In the genomic region with DNA sequence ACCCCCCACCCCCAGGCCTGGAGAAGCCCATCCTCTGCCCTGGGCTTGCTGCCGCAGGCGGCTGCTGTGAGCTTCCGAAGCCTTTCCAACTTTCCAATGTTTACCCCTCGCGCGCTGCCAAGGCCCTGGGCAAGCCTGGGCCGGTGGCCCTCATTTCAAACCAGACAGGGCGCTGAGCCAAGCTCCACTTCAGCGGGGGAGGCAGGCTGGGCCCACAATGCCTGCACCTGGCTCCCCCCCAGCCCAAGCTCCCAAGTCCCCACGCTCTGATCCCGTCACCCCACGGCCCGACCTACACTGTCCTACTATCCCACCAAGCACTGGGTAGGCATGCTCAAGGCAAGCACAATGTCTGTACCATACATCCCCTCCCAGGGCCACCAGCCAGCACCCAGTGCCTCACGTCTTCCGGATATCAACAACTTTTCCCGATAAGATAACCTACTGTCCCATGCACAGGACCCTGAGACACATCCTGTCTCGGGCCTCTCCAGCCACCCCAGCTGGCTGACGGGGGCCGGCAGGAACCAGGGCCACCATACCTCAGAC, we compare ENCODE assay signal across 8 mouse cellular contexts. TPM values are rescaled to one million over a fixed set of nuclear protein-coding genes. Genes with fewer than 3 reads are reported as not detected.
A peak's percentile ranks its signal among the peaks of the same experiment; 100 is the strongest.
DNase-seq lines count a peak whose midpoint lies in the region; ATAC-seq lines count a peak whose summit lies in the region.

No protein-coding gene starts in this region.

- H3K36me3 ChIP-seq in neural tube, embryonic 11.5 days (ENCODE audit: control insufficient read depth, insufficient read depth, low read length): no peaks in the 10 kb centered on the region
- no peaks in the 10 kb centered on the region for H3K36me3 ChIP-seq in forebrain, embryonic 13.5 days (ENCODE audit: poor library complexity, severe bottlenecking)

- no peaks in the 10 kb centered on the region for H3K9me3 ChIP-seq in neural tube, embryonic 11.5 days (ENCODE audit: control insufficient read depth, low read length)
- no peaks in the 10 kb centered on the region for H3K9me3 ChIP-seq in forebrain, embryonic 13.5 days (replicated peaks)

- peak overlapping the region; percentile 98 for H3K27ac ChIP-seq in neural tube, embryonic 11.5 days (ENCODE audit: low read depth, low read length)
- peak overlapping the region; percentile 100 for H3K27ac ChIP-seq in forebrain, embryonic 13.5 days

- H3K27me3 ChIP-seq in neural tube, embryonic 11.5 days (ENCODE audit: control insufficient read depth, insufficient read depth, low read length): no peaks in the 10 kb centered on the region
- no peaks in the 10 kb centered on the region for H3K27me3 ChIP-seq in forebrain, embryonic 13.5 days

- intact Hi-C loops in heart, postnatal 10 days (cut with DNase I): loop anchor here (2.0 kb wide), 1 partner anchor 37 kb away; no protein-coding TSS in a partner anchor

- peak overlapping the region; percentile 59 for H3K9ac ChIP-seq in neural tube, embryonic 11.5 days (ENCODE audit: low read length)
- peak overlapping the region; percentile 68 for H3K9ac ChIP-seq in forebrain, embryonic 13.5 days

- H3K4me2 ChIP-seq in neural tube, embryonic 11.5 days (ENCODE audit: low read depth): peak overlapping the region; percentile 47
- peak overlapping the region; percentile 65 for H3K4me2 ChIP-seq in forebrain, embryonic 13.5 days

- WGBS in neural tube, embryonic 11.5 days: 85% methylated on average over 19 of the region's 19 CpGs
- 17% methylated on average over 19 of the region's 19 CpGs for WGBS in forebrain, embryonic 13.5 days

- H3K4me1 ChIP-seq in neural tube, embryonic 11.5 days (ENCODE audit: control insufficient read depth, insufficient read depth, low read length): peaks cover 55% of the 10 kb centered on the region
- H3K4me1 ChIP-seq in forebrain, embryonic 13.5 days: peaks cover 90% of the 10 kb centered on the region

- no peak for ATAC-seq in neural tube, embryonic 11.5 days (ENCODE audit: insufficient read depth, low FRiP score, low TSS enrichment)
- ATAC-seq in forebrain, embryonic 13.5 days: peak; percentile 48
- ATAC-seq in activated CD4-positive, CD25-positive, alpha-beta regulatory T cell, adult 4 months: no peak

- H3K4me3 ChIP-seq in neural tube, embryonic 11.5 days (ENCODE audit: low read depth, low read length): peak overlapping the region; percentile 21
- peak overlapping the region; percentile 30 for H3K4me3 ChIP-seq in forebrain, embryonic 13.5 days

- DNase-seq in neural tube, embryonic 11.5 days (ENCODE audit: low spot score): no peak
- no peak for DNase-seq in neural tube, embryonic 10.5 days (ENCODE audit: extremely low spot score, low spot score)
- peak; percentile 89 to 91 for DNase-seq in heart, postnatal 10 days
- peak; percentile 82 to 86 for DNase-seq in kidney, postnatal 36 days
- DNase-seq in lung, adult 18-20 months: peak; percentile 90 to 93
- peak; percentile 91 for DNase-seq in ovary, postnatal 36 days (ENCODE audit: low spot score)

RNA-seq across cellular contexts. Expression of a gene that starts 38.8 kb away (rescaled TPM):
- 23.6 and 24.3 TPM in 2 replicates for polyA plus RNA-seq in neural tube, embryonic 11.5 days (2014; fragmentation: Nextera tagmentation; extraction: Ambion mirVana)
- 25.6 and 27.3 TPM in 2 replicates for polyA plus RNA-seq in forebrain, embryonic 13.5 days (2015; fragmentation: Nextera tagmentation; extraction: Ambion mirVana)
- total RNA-seq in heart, postnatal 10 days (2021): 100 to 1,000 TPM; 112 to 125 TPM
- polyA plus RNA-seq in activated CD4-positive, CD25-positive, alpha-beta regulatory T cell, adult 4 months (2017; shearing (Covaris generic)): 1 to 10 TPM; 2.9 to 8.0 TPM

Comparison
In these comparisons a context has a peak if more than half of its experiments do, and no peak if none do; other contexts are left out.
1. DNase-seq: peak in heart, postnatal 10 days (2 of 2), kidney, postnatal 36 days (2 of 2), lung, adult 18-20 months (2 of 2) and ovary, postnatal 36 days (single experiment); none in neural tube, embryonic 11.5 days (single experiment) and neural tube, embryonic 10.5 days (single experiment).